Mouse (Mus musculus): ENCODE data around the gene Gpr31b.

DNA sequence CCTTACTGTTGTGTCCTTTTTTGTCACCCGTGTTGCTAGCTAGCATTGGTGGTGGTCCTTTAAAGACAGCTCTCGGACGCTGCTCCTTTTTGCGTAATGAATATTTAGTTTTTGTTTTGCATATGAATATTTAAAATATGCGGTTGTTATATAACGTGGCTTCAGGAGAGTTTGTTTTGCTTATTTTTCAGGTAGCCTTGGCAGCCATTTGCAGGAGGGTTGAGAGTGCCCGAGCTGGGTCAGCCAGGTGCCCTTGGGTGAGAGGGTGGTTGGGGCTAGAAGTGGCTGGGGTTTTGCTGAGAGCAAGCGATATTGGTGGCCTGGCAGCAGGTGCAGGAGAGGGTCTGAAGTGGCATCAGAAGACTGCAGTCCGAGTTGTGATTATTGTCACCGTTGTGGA, 43.6 kb downstream of the Gpr31b start:
- TF ChIP-seq CTCF (IDR thresholded peaks at IDR 0.05; ENCODE audit: low read depth, low read length) (no peak), POLR2A (IDR thresholded peaks at IDR 0.05; ENCODE audit: borderline replicate concordance, low read depth, low read length) (no peak)
